Mouse (Mus musculus) myocyte (in vitro differentiated cells): ENCODE data around the gene Rbm20.
A peak's percentile ranks its signal among the peaks of the same experiment; 100 is the strongest.

Experiments
- E2F4 ChIP-seq: IDR thresholded peaks from one replicate; pipeline ENCODE4 v1.6.1; 2011; ENCODE audit warnings: mild to moderate bottlenecking, control low read depth, moderate library complexity; ENCODE audit not compliant: insufficient read depth
- MAX ChIP-seq: IDR thresholded peaks from one replicate; pipeline ENCODE4 v1.6.1; 2011; ENCODE audit warnings: low read depth, mild to moderate bottlenecking, control low read depth
- MYOD1 ChIP-seq, 3 experiments: IDR thresholded peaks; one replicate each; pipeline ENCODE4 v1.6.1; 2011; ENCODE audit warnings: control low read depth in 2 of 3, low read depth in 2 of 3, mild to moderate bottlenecking in 2 of 3, moderate library complexity in 1 of 3; ENCODE audit not compliant: insufficient read length in 2 of 3, control insufficient read depth in 1 of 3
- MYOG ChIP-seq, 3 experiments: IDR thresholded peaks; one replicate each; pipeline ENCODE4 v1.6.1; 2011; ENCODE audit warnings: control low read depth in 2 of 3, low read depth in 2 of 3, mild to moderate bottlenecking in 2 of 3; ENCODE audit not compliant: insufficient read length in 2 of 3, control insufficient read depth in 1 of 3, insufficient read depth in 1 of 3
- POLR2A ChIP-seq: IDR thresholded peaks from one replicate; pipeline ENCODE4 v1.6.1; 2011; ENCODE audit warnings: low read depth, mild to moderate bottlenecking, control low read depth, moderate library complexity; ENCODE audit not compliant: insufficient read length
- POLR2AphosphoS2 ChIP-seq: IDR thresholded peaks from one replicate; pipeline ENCODE4 v1.6.1; 2011; ENCODE audit warnings: low read depth, control low read depth; ENCODE audit not compliant: insufficient read length
- TCF12 ChIP-seq: IDR thresholded peaks from one replicate; pipeline ENCODE4 v1.6.1; 2011; ENCODE audit warnings: mild to moderate bottlenecking, control low read depth; ENCODE audit not compliant: poor library complexity, insufficient read depth, severe bottlenecking
- TCF3 ChIP-seq: IDR thresholded peaks from one replicate; pipeline ENCODE4 v1.6.1; 2011; ENCODE audit warnings: low read depth, control low read depth; ENCODE audit not compliant: insufficient read length
- USF1 ChIP-seq: IDR thresholded peaks from one replicate; pipeline ENCODE4 v1.6.1; 2011; ENCODE audit warnings: low read depth, mild to moderate bottlenecking, control low read depth, moderate library complexity

DNA sequence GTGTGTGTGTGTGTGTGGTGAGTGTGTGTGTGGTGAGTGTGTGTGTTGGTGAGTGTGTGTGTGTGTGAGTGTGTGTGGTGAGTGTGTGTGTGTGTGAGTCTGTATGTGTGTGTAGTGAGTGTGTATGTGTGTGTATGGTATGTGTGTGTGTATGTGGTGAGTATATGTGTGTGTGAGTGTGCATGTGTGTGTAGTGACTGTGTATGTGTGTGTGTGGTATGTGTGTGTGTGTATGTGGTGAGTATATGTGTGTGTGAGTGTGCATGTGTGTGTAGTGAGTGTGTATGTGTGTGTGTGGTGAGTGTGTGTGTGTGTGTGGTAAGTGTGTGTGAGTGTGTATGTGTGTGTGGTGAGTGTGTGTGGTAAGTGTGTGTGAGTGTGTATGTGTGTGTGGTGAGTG, 190.1 kb downstream of the Rbm20 start:
- TF ChIP-seq MYOD1 (IDR thresholded peaks at IDR 0.05; ENCODE audit: control insufficient read depth in 1 of 3, insufficient read length in 2 of 3, low read depth in 2 of 3) = no peak
- TF ChIP-seq POLR2A = peak; percentile 31
- TF ChIP-seq TCF3 = no peak
- TF ChIP-seq MAX = no peak
- TF ChIP-seq MYOG (IDR thresholded peaks at IDR 0.05; ENCODE audit: control insufficient read depth in 1 of 3, insufficient read depth in 1 of 3, insufficient read length in 2 of 3, low read depth in 2 of 3) = no peak
- TF ChIP-seq TCF12 = no peak
- TF ChIP-seq USF1 = no peak
- no peak for TF ChIP-seq E2F4
- peak; percentile 30 for TF ChIP-seq POLR2AphosphoS2
